ENCODE assay signal across 11 mouse cellular contexts in genomic region chr11:44323314-44323713, GRCm38 (mm10).
A peak's percentile ranks its signal among the peaks of the same experiment; 100 is the strongest.
DNase-seq lines count a peak whose midpoint lies in the region; ATAC-seq and TF ChIP-seq lines count a peak whose summit lies in the region.
"Had no signal": no experiment of that assay in that cellular context is flagged by ENCODE, and none has a peak within 500 bp of the region (broad histone marks: within the 10 kb centered on the region; RNA-seq: fewer than 3 reads in every experiment).

No protein-coding gene starts in this region.

- H3K4me1 ChIP-seq in stomach, postnatal 0 days (replicated peaks; ENCODE audit: control insufficient read depth, insufficient read depth): no peaks in the 10 kb centered on the region

- H3K27ac ChIP-seq in stomach, postnatal 0 days (replicated peaks): no peak overlapping the region

- H3K9me3 ChIP-seq in stomach, postnatal 0 days (ENCODE audit: control insufficient read depth, low read length): no peaks in the 10 kb centered on the region

- DNase-seq in gastrocnemius, adult 18-20 months (ENCODE audit: low spot score): peak; percentile 44
- DNase-seq in gastrocnemius, postnatal 10 days: no peak
- peak; percentile 78 for DNase-seq in 3134 (ENCODE audit: extremely low read depth, insufficient read length, low spot score)
- DNase-seq in left cerebral cortex, postnatal 14 days (ENCODE audit: low spot score in 2 of 2): peak; percentile 39 to 75
- DNase-seq in stomach, postnatal 0 days (ENCODE audit: low spot score): no peak
- no peak for DNase-seq in cerebellum, postnatal 4 days (ENCODE audit: low spot score in 2 of 2)
- DNase-seq: B cell, adult 2 months; kidney, postnatal 14 days; thymus, postnatal 14 days had no signal

- no peaks in the 10 kb centered on the region for H3K36me3 ChIP-seq in stomach, postnatal 0 days (ENCODE audit: control insufficient read depth, insufficient read depth, low read length)

- intact Hi-C loops in left cerebral cortex, postnatal 14 days (cut with DNase I): no loop called here

- 42% methylated on average over 2 of the region's 2 CpGs for WGBS in stomach, postnatal 0 days

- H3K4me3 ChIP-seq in stomach, postnatal 0 days (ENCODE audit: low read depth, low read length): no peak overlapping the region

- no peak overlapping the region for H3K9ac ChIP-seq in stomach, postnatal 0 days (ENCODE audit: low read length)

- ATAC-seq in frontal cortex, adult (ENCODE audit: low TSS enrichment): peak; percentile 98
- ATAC-seq in erythroblast, adult 5-6 weeks (replicated peaks; ENCODE audit: low FRiP score, poor library complexity, severe bottlenecking): no peak
- no peak for ATAC-seq in stomach, postnatal 0 days (ENCODE audit: low FRiP score, low TSS enrichment)

- H3K27me3 ChIP-seq in stomach, postnatal 0 days (ENCODE audit: control insufficient read depth, insufficient read depth, low read length): no peaks in the 10 kb centered on the region

- TF ChIP-seq CTCF in stomach, postnatal 0 days (IDR thresholded peaks at IDR 0.05; ENCODE audit: low read depth): no peak

- no peak overlapping the region for H3K4me2 ChIP-seq in stomach, postnatal 0 days (replicated peaks; ENCODE audit: low read depth)

- TF ChIP-seq EP300 in stomach, postnatal 0 days (optimal IDR thresholded peaks at IDR 0.05): no peak

Comparison
In these comparisons a context has a peak if more than half of its experiments do, and no peak if none do; other contexts are left out.
1. DNase-seq: peak in gastrocnemius, adult 18-20 months (single experiment), 3134 (single experiment) and left cerebral cortex, postnatal 14 days (2 of 2); none in gastrocnemius, postnatal 10 days (single experiment), stomach, postnatal 0 days (single experiment) and cerebellum, postnatal 4 days (0 of 2).